Mouse (Mus musculus): ENCODE measurements around the gene Gtf3c5.

DNA sequence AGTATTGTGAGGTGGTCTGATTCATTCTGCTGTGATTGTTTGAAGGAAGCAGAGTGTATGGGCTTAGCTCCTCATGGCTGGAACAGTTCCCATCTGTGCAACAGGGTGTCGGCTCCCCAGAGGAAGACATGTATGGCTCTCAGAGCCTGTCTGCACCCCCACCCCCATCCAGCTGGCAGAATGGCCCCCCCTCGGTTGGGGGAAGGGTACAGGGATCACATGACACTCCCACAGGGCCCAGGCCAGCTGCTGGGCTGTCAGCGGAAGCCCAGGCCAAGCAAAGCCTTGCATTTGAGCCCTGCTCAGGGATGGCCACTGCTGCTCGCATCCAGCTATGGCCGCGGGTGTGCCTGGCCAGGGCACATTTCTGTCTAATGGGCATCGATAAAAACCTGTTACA is 44.3 kb downstream of the Gtf3c5 start:
- TF ChIP-seq GATA1 (IDR thresholded peaks at IDR 0.05; ENCODE audit: borderline replicate concordance, low read length) (no peak), FLI1 (IDR thresholded peaks at IDR 0.05; ENCODE audit: low read length) (no peak)

Measured in megakaryocyte, embryonic 14.5 days (primary cell).